Mouse (Mus musculus): ENCODE measurements around the gene Ston1. TPM values are rescaled to one million over a fixed set of nuclear protein-coding genes. Genes with fewer than 3 reads are reported as not detected.
A peak's percentile ranks its signal among the peaks of the same experiment; 100 is the strongest.

Ston1 gene
- total and polyA plus RNA-seq, 2 experiments from 2014 or later: 1.6 to 2.5 TPM

DNA sequence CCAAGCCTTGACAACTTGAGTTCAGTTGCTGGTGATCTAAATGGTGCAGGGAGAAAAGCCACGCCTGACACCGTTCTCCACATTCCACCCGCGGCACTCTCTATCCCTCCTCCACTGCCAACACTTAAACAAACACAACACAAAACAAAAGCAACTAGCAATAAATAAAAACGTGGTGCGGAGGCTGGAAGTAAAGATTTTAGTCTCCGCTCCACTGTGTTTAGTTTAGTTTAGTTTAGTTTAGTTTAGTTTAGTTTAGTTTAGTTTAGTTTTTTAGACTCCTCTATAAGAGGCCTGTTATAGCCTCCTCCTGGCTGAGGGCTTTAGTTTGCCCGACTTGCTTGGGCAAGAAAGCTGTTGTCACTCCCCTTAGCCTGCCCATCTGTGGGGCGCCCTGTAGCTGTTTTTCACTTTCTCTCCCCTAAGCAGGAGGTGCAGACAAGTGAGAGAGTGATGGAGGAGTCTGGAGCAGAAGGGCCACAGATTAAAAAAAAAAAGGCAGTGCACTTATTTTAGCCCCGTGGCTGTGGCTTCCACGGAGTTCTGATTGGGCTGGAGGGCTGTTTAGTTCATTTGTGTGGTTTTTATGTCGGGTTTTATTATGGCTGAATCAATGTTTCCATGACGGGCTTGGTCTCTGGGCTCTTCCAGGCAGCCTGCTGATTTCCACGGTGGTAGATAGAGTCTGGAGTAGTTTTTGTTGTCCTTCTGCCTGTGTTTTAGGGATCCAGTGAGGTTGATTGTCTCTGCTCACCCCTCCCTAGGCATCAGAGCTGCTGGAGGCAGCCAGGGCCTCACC, 1.3 kb downstream of the Ston1 start:
- Histone ChIP-seq H3K4me2 (ENCODE audit: low read depth, low read length) (peak overlapping the region; percentile 77), H3K9ac (replicated peaks; ENCODE audit: low read length) (peak overlapping the region; percentile 13; the same call in 1 of the 2 replicates), H3K27me3 (ENCODE audit: insufficient read depth, low read length) (no peaks in the 10 kb centered on the region), H3K9me3 (ENCODE audit: low read length) (no peaks in the 10 kb centered on the region), H3K4me1 (ENCODE audit: insufficient read depth, low read length) (no peaks in the 10 kb centered on the region; the same call in 1 of the 2 replicates), H3K4me3 (ENCODE audit: low read length) (no peak overlapping the region), H3K36me3 (ENCODE audit: insufficient read depth, low read length) (no peaks in the 10 kb centered on the region), H3K27ac (peak overlapping the region; percentile 20; the same call in 1 of the 2 replicates)
- TF ChIP-seq CTCF (IDR thresholded peaks at IDR 0.05; ENCODE audit: low read depth): 0 out of 2 replicates have a peak, but pooled peaks have one; percentile 28
- 22% methylated on average over 14 of the region's 14 CpGs for WGBS
- peak; percentile 14 for DNase-seq (ENCODE audit: low spot score)
- ATAC-seq: no peak

DNA sequence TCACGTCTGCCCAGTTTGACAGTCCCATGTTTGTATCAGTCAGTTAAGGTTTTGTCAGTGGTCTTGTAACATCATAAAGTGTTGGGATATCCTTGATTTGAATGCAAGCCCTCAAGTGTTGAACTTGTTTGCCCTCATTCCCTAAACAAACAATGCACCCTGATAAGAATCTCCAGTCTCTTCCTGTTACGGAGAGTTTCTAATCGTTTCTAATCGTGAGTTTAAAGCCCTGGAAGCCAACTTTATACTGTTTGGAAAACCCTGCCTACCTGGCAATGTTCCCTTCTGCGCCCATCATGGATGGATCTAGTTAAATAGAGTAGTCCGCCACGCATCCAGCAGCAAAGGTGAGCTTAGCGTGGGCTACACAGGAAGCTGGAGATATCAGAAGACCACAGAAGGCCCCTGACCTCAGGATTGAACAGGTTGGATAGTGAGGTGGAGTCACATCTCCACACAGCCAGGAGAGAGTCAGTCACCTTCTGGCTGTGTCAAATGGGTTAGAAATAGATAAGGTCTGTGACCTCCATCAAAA, 3.1 kb downstream of the Ston1 start:
- no peaks in the 10 kb centered on the region for H3K27me3 ChIP-seq (ENCODE audit: insufficient read depth, low read length)
- H3K36me3 ChIP-seq (ENCODE audit: insufficient read depth, low read length): no peaks in the 10 kb centered on the region
- no peaks in the 10 kb centered on the region for H3K9me3 ChIP-seq (ENCODE audit: low read length)
- no peak for DNase-seq (ENCODE audit: low spot score)
- no peak for TF ChIP-seq CTCF (IDR thresholded peaks at IDR 0.05; ENCODE audit: low read depth)
- no peak for ATAC-seq
- no peak overlapping the region for H3K27ac ChIP-seq
- no peak overlapping the region for H3K4me2 ChIP-seq (ENCODE audit: low read depth, low read length)
- H3K9ac ChIP-seq (replicated peaks; ENCODE audit: low read length): no peak overlapping the region
- 83% methylated on average over 8 of the region's 8 CpGs for WGBS
- H3K4me1 ChIP-seq (ENCODE audit: insufficient read depth, low read length): no peaks in the 10 kb centered on the region; the same call in 1 of the 2 replicates
- no peak overlapping the region for H3K4me3 ChIP-seq (ENCODE audit: low read length)

DNA sequence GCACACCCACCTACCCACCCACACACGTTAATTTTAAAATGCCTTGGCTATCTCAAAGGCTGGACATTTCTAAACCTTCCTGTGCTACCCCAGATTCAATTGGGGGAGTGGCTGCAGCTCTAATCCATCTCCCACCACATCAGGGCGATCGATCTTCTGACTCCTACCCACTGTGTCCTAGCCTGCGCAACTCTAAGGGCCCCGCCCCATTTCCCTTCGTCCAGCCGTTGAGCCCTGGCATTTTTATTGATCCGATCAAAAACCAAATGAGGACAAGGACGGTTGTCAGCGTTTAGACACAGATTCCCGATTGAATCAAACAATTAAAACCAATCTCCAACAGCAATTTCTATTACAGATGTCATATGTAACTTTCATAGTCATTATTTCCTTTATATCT, 6.5 kb downstream of the Ston1 start:
- no peak for TF ChIP-seq CTCF (IDR thresholded peaks at IDR 0.05; ENCODE audit: low read depth)
- Histone ChIP-seq H3K4me2 (ENCODE audit: low read depth, low read length) (no peak overlapping the region), H3K36me3 (ENCODE audit: insufficient read depth, low read length) (no peaks in the 10 kb centered on the region), H3K27me3 (ENCODE audit: insufficient read depth, low read length) (no peaks in the 10 kb centered on the region), H3K9me3 (ENCODE audit: low read length) (no peaks in the 10 kb centered on the region), H3K27ac (no peak overlapping the region), H3K9ac (replicated peaks; ENCODE audit: low read length) (no peak overlapping the region), H3K4me1 (ENCODE audit: insufficient read depth, low read length) (no peaks in the 10 kb centered on the region), H3K4me3 (ENCODE audit: low read length) (no peak overlapping the region)
- ATAC-seq (no peak), DNase-seq (ENCODE audit: low spot score) (no peak)
- WGBS: 91% methylated on average over 11 of the region's 11 CpGs

DNA sequence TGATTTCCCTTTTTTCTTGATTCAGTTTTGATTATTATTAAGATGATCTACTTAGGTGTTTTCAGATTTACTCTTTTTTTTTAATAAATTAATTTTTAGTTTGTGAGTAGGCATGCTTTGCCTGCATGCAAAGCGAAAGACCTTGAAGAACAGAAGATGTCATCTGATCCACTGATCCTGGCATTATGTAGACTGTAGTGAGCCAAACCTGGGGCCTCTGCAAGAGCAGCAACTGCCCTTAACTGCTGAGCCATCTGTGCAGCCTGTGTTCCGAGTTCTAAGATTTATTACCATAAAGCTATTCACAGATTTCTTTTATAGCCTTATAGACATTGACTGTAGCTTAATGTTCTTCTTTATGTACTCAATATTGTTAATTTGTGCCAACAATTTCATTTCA, 8.6 kb downstream of the Ston1 start:
- WGBS: 85% methylated on average over 2 of the region's 2 CpGs
- Histone ChIP-seq H3K4me2 (ENCODE audit: low read depth, low read length) (no peak overlapping the region), H3K4me1 (ENCODE audit: insufficient read depth, low read length) (no peaks in the 10 kb centered on the region), H3K27ac (no peak overlapping the region), H3K27me3 (ENCODE audit: insufficient read depth, low read length) (no peaks in the 10 kb centered on the region), H3K4me3 (ENCODE audit: low read length) (no peak overlapping the region), H3K9me3 (ENCODE audit: low read length) (no peaks in the 10 kb centered on the region), H3K9ac (replicated peaks; ENCODE audit: low read length) (no peak overlapping the region), H3K36me3 (ENCODE audit: insufficient read depth, low read length) (no peaks in the 10 kb centered on the region)
- DNase-seq (ENCODE audit: low spot score): no peak
- ATAC-seq: no peak
- no peak for TF ChIP-seq CTCF (IDR thresholded peaks at IDR 0.05; ENCODE audit: low read depth)

DNA sequence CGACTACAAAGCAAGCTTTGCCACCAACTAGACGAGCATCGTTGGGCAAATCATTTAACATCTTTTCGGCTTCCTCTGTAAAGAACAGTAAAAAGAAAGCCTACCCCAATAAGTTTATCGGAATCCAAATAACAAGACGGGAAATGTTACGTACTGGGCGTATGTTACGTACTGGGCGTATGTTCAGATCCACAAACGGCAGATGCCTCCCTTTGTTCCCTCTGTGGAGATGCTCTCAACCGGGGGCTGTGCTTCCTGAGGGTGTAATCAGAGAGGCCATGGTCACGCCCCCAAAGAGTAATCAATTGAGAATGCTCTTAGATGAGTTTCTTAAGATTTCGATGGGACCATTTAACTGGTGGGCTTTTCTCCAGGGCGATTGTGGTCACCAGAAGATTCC, 11.9 kb downstream of the Ston1 start:
- Histone ChIP-seq H3K9me3 (ENCODE audit: low read length) (no peaks in the 10 kb centered on the region), H3K36me3 (ENCODE audit: insufficient read depth, low read length) (no peaks in the 10 kb centered on the region), H3K27ac (no peak overlapping the region), H3K4me3 (ENCODE audit: low read length) (no peak overlapping the region), H3K9ac (replicated peaks; ENCODE audit: low read length) (no peak overlapping the region), H3K4me1 (ENCODE audit: insufficient read depth, low read length) (no peaks in the 10 kb centered on the region), H3K4me2 (ENCODE audit: low read depth, low read length) (no peak overlapping the region), H3K27me3 (ENCODE audit: insufficient read depth, low read length) (no peaks in the 10 kb centered on the region)
- DNase-seq (ENCODE audit: low spot score): no peak
- no peak for TF ChIP-seq CTCF (IDR thresholded peaks at IDR 0.05; ENCODE audit: low read depth)
- 82% methylated on average over 15 of the region's 15 CpGs for WGBS
- no peak for ATAC-seq

DNA sequence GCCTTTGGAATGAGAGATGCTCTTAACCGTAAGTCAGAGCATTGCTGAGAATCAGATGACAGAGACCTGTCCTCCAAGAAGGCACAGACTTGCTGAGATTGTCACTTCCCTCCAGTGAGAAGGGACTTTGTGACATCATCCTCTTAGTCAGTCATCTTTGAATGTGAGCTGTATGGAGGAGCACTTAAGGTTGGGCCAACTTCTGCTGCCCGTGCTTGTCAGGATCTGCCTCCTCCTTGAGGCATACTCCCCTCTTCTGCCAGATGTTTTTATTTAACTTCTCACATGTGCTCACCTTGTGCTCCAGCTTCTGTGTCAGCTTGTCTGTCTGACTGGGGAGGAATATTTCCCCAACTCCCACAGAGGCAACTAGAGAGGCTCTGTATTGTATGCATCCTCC, 13.6 kb downstream of the Ston1 start:
- Histone ChIP-seq H3K36me3 (ENCODE audit: insufficient read depth, low read length) (no peaks in the 10 kb centered on the region), H3K27me3 (ENCODE audit: insufficient read depth, low read length) (no peaks in the 10 kb centered on the region), H3K4me1 (ENCODE audit: insufficient read depth, low read length) (no peaks in the 10 kb centered on the region), H3K4me2 (ENCODE audit: low read depth, low read length) (no peak overlapping the region), H3K9ac (replicated peaks; ENCODE audit: low read length) (no peak overlapping the region), H3K9me3 (ENCODE audit: low read length) (no peaks in the 10 kb centered on the region), H3K4me3 (ENCODE audit: low read length) (no peak overlapping the region), H3K27ac (no peak overlapping the region)
- ATAC-seq (no peak), DNase-seq (ENCODE audit: low spot score) (no peak)
- TF ChIP-seq CTCF (IDR thresholded peaks at IDR 0.05; ENCODE audit: low read depth): no peak
- WGBS: 82% methylated on average over 2 of the region's 2 CpGs

DNA sequence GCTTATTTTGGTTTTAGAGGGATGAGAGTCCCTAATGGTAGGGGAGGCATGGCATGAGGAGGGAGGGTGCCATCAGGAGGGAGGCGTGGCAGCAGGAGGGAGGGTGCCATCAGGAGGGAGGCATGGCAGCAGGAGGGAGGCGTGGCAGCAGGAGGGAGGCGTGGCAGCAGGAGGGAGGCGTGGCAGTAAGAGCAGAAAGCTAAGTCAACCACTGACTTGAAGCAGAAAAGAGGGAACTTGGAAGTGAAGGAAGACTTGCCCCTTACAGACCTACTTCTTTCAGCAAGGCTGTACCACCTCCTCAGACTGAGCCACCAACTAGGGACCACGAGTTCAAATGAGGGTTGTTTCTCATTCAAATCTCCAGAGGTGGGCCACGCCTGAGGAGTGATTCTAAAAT, 15.7 kb downstream of the Ston1 start:
- H3K4me2 ChIP-seq (ENCODE audit: low read depth, low read length): no peak overlapping the region
- no peaks in the 10 kb centered on the region for H3K4me1 ChIP-seq (ENCODE audit: insufficient read depth, low read length)
- no peaks in the 10 kb centered on the region for H3K9me3 ChIP-seq (ENCODE audit: low read length)
- no peaks in the 10 kb centered on the region for H3K36me3 ChIP-seq (ENCODE audit: insufficient read depth, low read length)
- no peak overlapping the region for H3K27ac ChIP-seq
- no peak for TF ChIP-seq CTCF (IDR thresholded peaks at IDR 0.05; ENCODE audit: low read depth)
- no peak overlapping the region for H3K9ac ChIP-seq (replicated peaks; ENCODE audit: low read length)
- no peak for DNase-seq (ENCODE audit: low spot score)
- WGBS: 58% methylated on average over 6 of the region's 6 CpGs
- no peak for ATAC-seq
- H3K4me3 ChIP-seq (ENCODE audit: low read length): no peak overlapping the region
- H3K27me3 ChIP-seq (ENCODE audit: insufficient read depth, low read length): no peaks in the 10 kb centered on the region
